Mouse (Mus musculus): ENCODE data around the gene Cnnm2. TPM values are rescaled to one million over a fixed set of nuclear protein-coding genes. Genes with fewer than 3 reads are reported as not detected.

Gene Cnnm2
- polyA plus RNA-seq, 1 experiment = 28.9 TPM

GRCm38 (mm10) chr19:46733626-46734025 lies 27.8 kb upstream of the Cnnm2 start:
- no peak overlapping the region for H3K4me3 ChIP-seq (ENCODE audit: insufficient read depth, low read length)
- H3K4me1 ChIP-seq (ENCODE audit: control insufficient read depth, insufficient read depth, low read length) = no peaks in the 10 kb centered on the region
- H3K27ac ChIP-seq (ENCODE audit: insufficient read depth, low read length) = no peak overlapping the region
- TF ChIP-seq POLR2A (IDR thresholded peaks at IDR 0.05; ENCODE audit: extremely low read depth, insufficient read depth, low read length) (no peak), CTCF (IDR thresholded peaks at IDR 0.05; ENCODE audit: extremely low read depth, insufficient read depth, low read length) (no peak)

GRCm38 (mm10) chr19:46735241-46735640 lies 26.2 kb upstream of the Cnnm2 start:
- no peak for TF ChIP-seq POLR2A (IDR thresholded peaks at IDR 0.05; ENCODE audit: extremely low read depth, insufficient read depth, low read length)
- no peak for TF ChIP-seq CTCF (IDR thresholded peaks at IDR 0.05; ENCODE audit: extremely low read depth, insufficient read depth, low read length)
- H3K27ac ChIP-seq (ENCODE audit: insufficient read depth, low read length) = no peak overlapping the region
- no peaks in the 10 kb centered on the region for H3K4me1 ChIP-seq (ENCODE audit: control insufficient read depth, insufficient read depth, low read length)
- no peak overlapping the region for H3K4me3 ChIP-seq (ENCODE audit: insufficient read depth, low read length)

- TF ChIP-seq POLR2A (IDR thresholded peaks at IDR 0.05; ENCODE audit: extremely low read depth, insufficient read depth, low read length) (no peak), CTCF (IDR thresholded peaks at IDR 0.05; ENCODE audit: extremely low read depth, insufficient read depth, low read length) (no peak)
- H3K4me3 ChIP-seq (ENCODE audit: insufficient read depth, low read length) = no peak overlapping the region
- no peaks in the 10 kb centered on the region for H3K4me1 ChIP-seq (ENCODE audit: control insufficient read depth, insufficient read depth, low read length)
- H3K27ac ChIP-seq (ENCODE audit: insufficient read depth, low read length) = no peak overlapping the region
Measured at GRCm38 (mm10) chr19:46737106-46737505, 24.3 kb upstream of the Cnnm2 start.

- Histone ChIP-seq H3K4me3 (ENCODE audit: insufficient read depth, low read length) (no peak overlapping the region), H3K27ac (ENCODE audit: insufficient read depth, low read length) (no peak overlapping the region), H3K4me1 (ENCODE audit: control insufficient read depth, insufficient read depth, low read length) (no peaks in the 10 kb centered on the region)
- TF ChIP-seq CTCF (IDR thresholded peaks at IDR 0.05; ENCODE audit: extremely low read depth, insufficient read depth, low read length) = peak; percentile 71
- TF ChIP-seq POLR2A (IDR thresholded peaks at IDR 0.05; ENCODE audit: extremely low read depth, insufficient read depth, low read length) = no peak
Measured at GRCm38 (mm10) chr19:46740341-46741008, 20.9 kb upstream of the Cnnm2 start.

- H3K27ac ChIP-seq (ENCODE audit: insufficient read depth, low read length) = no peak overlapping the region
- H3K4me1 ChIP-seq (ENCODE audit: control insufficient read depth, insufficient read depth, low read length) = no peaks in the 10 kb centered on the region
- no peak overlapping the region for H3K4me3 ChIP-seq (ENCODE audit: insufficient read depth, low read length)
- TF ChIP-seq POLR2A (IDR thresholded peaks at IDR 0.05; ENCODE audit: extremely low read depth, insufficient read depth, low read length) = no peak
- TF ChIP-seq CTCF (IDR thresholded peaks at IDR 0.05; ENCODE audit: extremely low read depth, insufficient read depth, low read length) = no peak
Measured at GRCm38 (mm10) chr19:46741574-46741973, 19.8 kb upstream of the Cnnm2 start.

- TF ChIP-seq CTCF (IDR thresholded peaks at IDR 0.05; ENCODE audit: extremely low read depth, insufficient read depth, low read length) (no peak), POLR2A (IDR thresholded peaks at IDR 0.05; ENCODE audit: extremely low read depth, insufficient read depth, low read length) (no peak)
- H3K4me3 ChIP-seq (ENCODE audit: insufficient read depth, low read length) = no peak overlapping the region
- no peaks in the 10 kb centered on the region for H3K4me1 ChIP-seq (ENCODE audit: control insufficient read depth, insufficient read depth, low read length)
- no peak overlapping the region for H3K27ac ChIP-seq (ENCODE audit: insufficient read depth, low read length)
Measured at GRCm38 (mm10) chr19:46744681-46745080, 16.7 kb upstream of the Cnnm2 start.

- Histone ChIP-seq H3K4me3 (ENCODE audit: insufficient read depth, low read length) (no peak overlapping the region), H3K27ac (ENCODE audit: insufficient read depth, low read length) (no peak overlapping the region), H3K4me1 (ENCODE audit: control insufficient read depth, insufficient read depth, low read length) (no peaks in the 10 kb centered on the region)
- no peak for TF ChIP-seq CTCF (IDR thresholded peaks at IDR 0.05; ENCODE audit: extremely low read depth, insufficient read depth, low read length)
- TF ChIP-seq POLR2A (IDR thresholded peaks at IDR 0.05; ENCODE audit: extremely low read depth, insufficient read depth, low read length) = no peak
Measured at GRCm38 (mm10) chr19:46747799-46748198, 13.6 kb upstream of the Cnnm2 start.

GRCm38 (mm10) chr19:46752235-46752634 lies 9.2 kb upstream of the Cnnm2 start:
- TF ChIP-seq CTCF (IDR thresholded peaks at IDR 0.05; ENCODE audit: extremely low read depth, insufficient read depth, low read length) (no peak), POLR2A (IDR thresholded peaks at IDR 0.05; ENCODE audit: extremely low read depth, insufficient read depth, low read length) (no peak)
- Histone ChIP-seq H3K4me3 (ENCODE audit: insufficient read depth, low read length) (no peak overlapping the region), H3K4me1 (ENCODE audit: control insufficient read depth, insufficient read depth, low read length) (no peaks in the 10 kb centered on the region), H3K27ac (ENCODE audit: insufficient read depth, low read length) (no peak overlapping the region)

- no peaks in the 10 kb centered on the region for H3K4me1 ChIP-seq (ENCODE audit: control insufficient read depth, insufficient read depth, low read length)
- no peak overlapping the region for H3K4me3 ChIP-seq (ENCODE audit: insufficient read depth, low read length)
- TF ChIP-seq CTCF (IDR thresholded peaks at IDR 0.05; ENCODE audit: extremely low read depth, insufficient read depth, low read length) (peak; percentile 38; the same call in 1 of the 2 replicates), POLR2A (IDR thresholded peaks at IDR 0.05; ENCODE audit: extremely low read depth, insufficient read depth, low read length) (no peak)
- no peak overlapping the region for H3K27ac ChIP-seq (ENCODE audit: insufficient read depth, low read length)
Measured at GRCm38 (mm10) chr19:46755066-46755465, 6.3 kb upstream of the Cnnm2 start.

- no peak overlapping the region for H3K27ac ChIP-seq (ENCODE audit: insufficient read depth, low read length)
- no peaks in the 10 kb centered on the region for H3K4me1 ChIP-seq (ENCODE audit: control insufficient read depth, insufficient read depth, low read length)
- no peak overlapping the region for H3K4me3 ChIP-seq (ENCODE audit: insufficient read depth, low read length)
- TF ChIP-seq CTCF (IDR thresholded peaks at IDR 0.05; ENCODE audit: extremely low read depth, insufficient read depth, low read length) (no peak), POLR2A (IDR thresholded peaks at IDR 0.05; ENCODE audit: extremely low read depth, insufficient read depth, low read length) (no peak)
Measured at GRCm38 (mm10) chr19:46756221-46756620, 5.2 kb upstream of the Cnnm2 start.

Measured in cortical plate, adult 2 months (tissue).